Mouse (Mus musculus): ENCODE results near the gene Tapbp.
"Not testable (repeated sequence)": the region's sequence is repeated elsewhere in the genome, so short reads cannot be mapped to it uniquely, and the experiment has no call there.

Gene Tapbp

DNA sequence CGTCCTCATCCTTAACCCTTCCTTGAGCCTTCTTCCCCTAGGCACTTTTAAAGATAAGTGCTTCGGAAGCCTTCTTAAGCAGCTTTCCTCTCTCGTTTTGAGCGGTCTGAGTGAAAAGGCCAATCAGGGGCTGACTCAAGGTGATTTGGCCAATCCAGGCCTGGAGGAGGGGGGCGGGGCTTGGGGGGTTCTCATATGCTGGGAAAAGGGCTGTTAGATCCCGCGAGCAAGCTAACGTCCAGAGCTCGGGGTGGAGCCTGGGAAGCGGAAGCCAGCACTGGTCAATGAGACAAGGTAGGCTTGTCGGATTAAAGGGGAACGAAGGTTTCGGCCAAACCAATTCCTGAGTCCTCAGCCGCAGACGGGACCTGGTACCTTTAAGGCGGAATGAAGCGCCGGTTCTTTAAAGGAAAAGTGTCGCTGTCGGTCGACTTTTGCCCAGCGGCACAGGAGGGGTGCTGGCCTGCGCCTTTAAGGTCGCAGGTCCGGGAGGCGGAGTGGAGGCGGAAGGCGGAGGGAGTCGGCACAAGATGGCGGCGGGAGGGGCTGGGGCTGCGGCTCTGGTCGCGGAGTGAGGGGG, at the start of gene Tapbp, which contains the start of gene Zbtb22:
TSS of gene Tapbp (plus strand) at position 229 of the 580 bp plus-strand sequence.
TSS of gene Zbtb22 (plus strand) at position 234 of the 580 bp plus-strand sequence.
- peak; percentile 100 for DNase-seq (ENCODE audit: low read depth)

DNA sequence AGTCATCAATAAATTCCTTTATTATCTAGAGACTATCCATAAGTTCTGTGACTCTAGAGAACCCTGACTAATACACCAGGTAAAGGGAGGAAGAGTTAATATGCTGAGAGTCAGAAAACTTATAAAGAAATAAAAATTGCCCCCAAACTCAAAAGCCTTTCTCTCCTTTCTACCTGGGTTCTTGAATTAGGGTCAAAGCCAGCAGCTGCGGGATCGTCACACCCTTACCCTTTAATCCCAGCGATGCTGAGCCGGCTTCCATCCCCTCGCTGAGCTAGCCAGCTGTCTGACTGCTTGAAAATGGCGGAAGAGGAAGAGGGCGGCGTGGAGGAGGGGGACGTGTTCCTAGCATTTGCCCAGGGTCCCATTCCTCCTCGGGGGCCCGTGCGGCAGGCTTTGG, 42.2 kb upstream of the Tapbp start, which contains the start of gene Gm7029:
TSS of gene Gm7029 (plus strand) at position 301 of the 400 bp plus-strand sequence.
- DNase-seq (ENCODE audit: low read depth) = not testable (repeated sequence)

DNA sequence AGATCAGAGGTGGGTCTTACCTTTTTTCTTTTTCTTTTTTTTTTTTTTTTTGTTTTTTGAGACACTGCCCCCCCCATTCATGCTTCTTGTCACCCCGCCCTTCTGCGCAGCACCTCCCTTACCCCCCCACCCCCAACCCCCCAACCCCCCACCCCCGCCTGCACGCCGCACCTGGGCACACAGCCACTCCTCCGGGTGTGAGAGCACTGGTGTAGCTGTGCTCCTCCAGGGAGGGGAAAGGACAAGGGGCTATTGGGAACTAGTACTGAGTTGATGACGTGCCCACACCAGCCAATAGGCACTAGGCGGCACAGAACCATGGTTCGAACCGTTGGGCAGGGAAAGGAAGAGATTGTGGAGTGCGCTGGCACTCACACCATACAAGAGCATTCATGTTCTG, 41.3 kb upstream of the Tapbp start:
- no peak for DNase-seq (ENCODE audit: low read depth)

DNA sequence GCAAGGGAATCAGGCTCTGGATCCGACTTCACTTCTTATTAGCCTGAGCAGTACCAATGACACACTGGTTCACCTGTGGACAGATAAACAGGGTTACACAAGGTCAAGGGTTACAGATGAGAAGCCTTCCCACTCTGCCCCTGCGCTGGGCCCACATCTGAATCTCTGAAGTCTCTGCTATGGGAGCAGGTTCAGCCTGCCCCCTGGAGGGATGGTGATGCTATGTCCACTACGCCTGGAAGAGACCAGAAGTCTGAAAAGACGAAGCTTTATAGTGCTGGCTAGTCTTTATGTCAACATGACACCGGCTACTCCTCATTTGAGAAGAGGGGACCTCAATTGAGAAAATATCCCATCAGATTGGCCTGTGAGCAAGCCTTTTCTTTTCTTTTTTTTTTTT, 39.9 kb upstream of the Tapbp start:
- DNase-seq (ENCODE audit: low read depth) = peak; percentile 55

DNA sequence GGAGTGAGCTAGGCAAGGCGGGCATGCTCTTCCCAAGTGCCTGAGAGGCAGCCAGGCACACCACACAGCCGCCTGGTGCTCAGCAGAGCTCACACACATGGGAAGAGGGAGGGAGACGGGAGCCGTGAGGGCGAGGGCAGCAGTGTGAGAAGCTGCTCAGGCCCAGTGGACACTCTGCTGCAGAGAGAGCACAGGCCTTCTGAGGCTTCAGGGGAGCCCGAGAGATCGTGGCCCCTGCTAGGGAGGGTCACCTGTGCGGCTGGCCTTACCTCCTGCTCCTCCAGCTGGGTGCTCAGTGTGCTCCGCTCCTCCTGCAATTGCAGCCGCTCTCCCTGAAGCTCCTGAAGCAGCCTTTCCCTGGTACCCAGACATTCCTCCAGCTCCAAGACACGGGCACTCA, 31.4 kb upstream of the Tapbp start:
- DNase-seq (ENCODE audit: low read depth) = not testable (repeated sequence)

DNA sequence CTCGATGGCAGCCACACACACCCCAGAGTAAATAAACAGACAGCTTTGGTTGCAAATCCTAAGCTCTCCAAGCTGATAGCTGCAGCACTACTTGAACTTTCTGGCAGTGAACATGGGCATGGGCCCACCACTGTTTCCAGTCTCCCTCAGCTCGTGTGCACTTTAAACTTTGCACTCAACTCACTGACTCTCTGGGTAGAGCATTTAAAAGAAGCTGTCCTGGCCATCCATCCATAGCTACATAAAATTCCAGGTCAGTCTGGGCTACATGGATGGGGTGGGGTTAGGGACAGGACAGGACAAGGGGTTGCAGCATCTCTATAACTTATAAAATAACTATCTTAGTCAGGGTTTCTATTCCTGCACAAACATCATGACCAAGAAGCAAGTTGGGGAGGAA, 27.9 kb upstream of the Tapbp start:
- DNase-seq (ENCODE audit: low read depth) = not testable (repeated sequence)

DNA sequence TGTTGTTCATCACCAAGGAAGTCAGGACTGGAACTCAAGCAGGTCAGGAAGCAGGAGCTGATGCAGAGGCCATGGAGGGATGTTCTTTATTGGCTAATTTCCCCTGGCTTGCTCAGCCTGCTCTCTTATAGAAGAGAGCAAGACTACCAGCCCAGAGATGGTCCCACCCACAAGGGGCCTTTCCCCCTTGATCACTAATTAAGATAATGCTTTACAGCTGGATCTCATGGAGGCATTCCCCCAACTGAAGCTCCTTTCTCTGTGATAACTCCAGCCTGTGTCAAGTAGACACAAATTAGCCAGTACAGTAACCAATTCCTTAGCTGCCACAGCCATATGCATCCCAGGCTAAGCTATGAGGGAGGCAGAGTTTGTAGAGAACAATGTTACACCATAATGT, 27.5 kb upstream of the Tapbp start:
- not testable (repeated sequence) for DNase-seq (ENCODE audit: low read depth)

DNA sequence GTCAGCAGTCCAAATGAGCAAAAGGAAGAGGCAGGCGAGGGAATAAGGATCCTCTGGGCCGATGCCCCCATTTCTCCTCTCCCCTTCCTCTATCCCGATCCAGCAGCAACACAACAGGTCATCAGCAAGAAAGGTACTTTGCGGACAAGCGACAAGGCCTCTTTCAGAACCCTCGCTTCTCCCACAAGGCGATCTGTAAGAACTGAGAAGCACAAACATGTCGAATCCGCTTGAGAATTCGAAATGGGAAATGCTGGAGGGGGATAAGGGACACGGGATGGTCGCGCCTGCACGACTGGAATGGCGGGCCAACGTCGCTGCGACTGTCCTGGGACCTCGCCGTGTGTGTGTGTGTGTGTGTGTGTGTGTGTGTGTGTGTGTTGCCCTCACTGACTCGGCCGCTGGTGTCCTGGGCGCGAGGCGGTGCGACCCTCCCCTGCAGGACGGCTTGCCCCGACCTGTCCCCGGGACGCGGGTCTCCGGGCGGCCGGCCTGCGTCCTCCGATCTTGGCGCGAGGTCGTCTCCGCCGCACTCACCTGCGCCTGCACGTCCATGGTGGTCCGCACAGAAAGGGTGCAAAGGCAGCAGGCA, 25.7 kb upstream of the Tapbp start:
- peak; percentile 31 for DNase-seq (ENCODE audit: low read depth)

DNA sequence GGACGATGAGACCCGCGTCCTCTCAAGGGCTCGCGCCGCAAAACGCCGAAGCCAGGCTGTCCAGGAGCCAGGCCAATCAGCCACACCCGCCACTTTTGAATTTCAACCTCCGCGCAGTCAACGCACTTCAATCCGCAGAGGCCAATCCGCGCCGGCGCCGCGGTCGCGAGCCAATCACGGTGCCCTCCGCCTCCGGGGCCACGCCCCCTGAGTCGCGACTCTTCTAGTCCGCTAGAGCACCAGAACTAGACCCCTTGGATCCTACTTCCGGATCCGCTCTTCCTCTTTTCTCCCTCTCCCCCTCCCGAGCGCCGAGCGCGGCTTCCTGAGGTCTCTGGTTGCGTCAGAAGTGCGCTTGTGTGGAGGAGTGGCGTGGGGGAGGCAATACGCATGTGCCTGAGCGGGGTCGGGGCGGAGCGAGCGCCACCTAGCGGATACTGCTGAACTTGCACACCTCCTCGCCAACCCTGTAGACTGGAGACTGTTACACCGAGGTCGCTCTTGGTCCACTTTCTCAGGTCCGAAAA, 25.1 kb upstream of the Tapbp start, which contains the start of gene Kifc1:
TSS of gene Kifc1 (minus strand) at position 129 of the 527 bp plus-strand sequence.
- DNase-seq (ENCODE audit: low read depth) = peak; percentile 100

DNA sequence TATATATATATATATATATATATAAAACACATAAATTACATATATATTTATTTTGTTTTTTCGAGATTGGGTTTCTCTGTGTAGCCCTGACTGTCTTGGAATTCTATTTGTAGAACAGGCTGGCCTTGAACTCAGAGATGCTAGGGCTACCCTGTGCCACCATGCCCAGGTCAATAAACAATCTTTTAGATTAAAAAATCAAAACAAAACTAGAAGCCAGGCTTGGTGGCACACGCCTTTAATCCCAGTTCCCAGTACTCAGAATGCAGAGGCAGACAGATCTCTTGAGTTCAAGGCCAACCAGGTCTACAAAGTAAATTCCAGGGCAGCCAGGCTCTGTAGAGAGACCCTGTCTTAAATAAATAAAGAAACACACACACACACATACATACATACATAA, 24.3 kb upstream of the Tapbp start:
- DNase-seq (ENCODE audit: low read depth) = no peak

DNA sequence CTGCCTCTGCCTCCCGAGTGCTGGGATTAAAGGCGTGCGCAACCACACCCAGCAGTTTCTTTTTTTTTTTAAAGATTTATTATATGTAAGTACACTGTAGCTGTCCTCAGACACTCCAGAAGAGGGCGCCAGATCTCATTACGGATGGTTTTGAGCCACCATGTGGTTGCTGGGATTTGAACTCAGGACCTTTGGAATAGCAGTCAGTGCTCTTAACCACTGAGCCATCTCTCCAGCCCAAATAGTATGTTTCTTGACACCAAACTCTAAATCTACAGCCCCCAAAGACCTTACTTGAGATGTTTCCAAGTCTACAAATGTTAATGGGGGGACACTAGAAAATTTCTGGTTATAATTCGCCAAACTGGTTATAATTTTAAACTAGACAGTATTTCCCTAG, 23.8 kb upstream of the Tapbp start:
- not testable (repeated sequence) for DNase-seq (ENCODE audit: low read depth)

DNA sequence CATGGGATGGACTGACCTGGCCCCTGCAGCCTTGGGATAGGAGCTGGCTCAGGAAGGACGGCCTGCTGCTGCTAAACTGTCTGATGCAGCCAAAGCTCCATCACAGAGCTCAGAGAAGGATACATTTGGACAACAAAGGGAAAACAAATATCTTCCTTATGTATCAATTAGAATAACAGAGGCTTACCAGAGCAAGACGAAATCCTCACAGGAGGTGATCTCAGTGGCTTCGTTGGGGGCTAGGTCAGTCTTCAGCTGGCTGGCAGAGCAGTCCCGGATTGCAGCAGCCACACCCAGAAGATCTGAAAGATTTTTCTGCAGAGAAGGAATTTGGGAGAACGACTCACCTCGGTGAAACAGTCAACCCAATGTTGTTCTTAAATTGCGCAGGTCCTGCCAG, 23.3 kb upstream of the Tapbp start:
- DNase-seq (ENCODE audit: low read depth) = no peak

DNA sequence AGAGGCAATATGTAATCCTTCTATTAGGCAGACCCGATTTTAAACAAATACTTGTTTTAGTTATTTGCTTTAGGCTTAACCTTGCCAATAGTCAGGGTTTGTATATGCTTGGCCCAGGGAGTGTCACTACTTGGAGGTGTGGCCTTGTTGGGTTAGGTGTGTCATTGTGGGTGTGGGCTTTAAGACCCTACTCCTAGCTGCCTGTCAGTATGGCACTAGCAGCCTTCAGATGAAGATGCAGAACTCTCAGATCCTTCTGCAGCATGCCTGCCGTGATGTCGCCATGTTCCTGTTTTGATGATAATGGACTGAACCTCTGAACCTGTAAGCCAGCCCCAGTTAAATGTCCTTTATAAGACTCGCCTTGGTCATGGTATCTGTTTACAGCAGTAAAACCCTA, 22.7 kb upstream of the Tapbp start:
- not testable (repeated sequence) for DNase-seq (ENCODE audit: low read depth)

DNA sequence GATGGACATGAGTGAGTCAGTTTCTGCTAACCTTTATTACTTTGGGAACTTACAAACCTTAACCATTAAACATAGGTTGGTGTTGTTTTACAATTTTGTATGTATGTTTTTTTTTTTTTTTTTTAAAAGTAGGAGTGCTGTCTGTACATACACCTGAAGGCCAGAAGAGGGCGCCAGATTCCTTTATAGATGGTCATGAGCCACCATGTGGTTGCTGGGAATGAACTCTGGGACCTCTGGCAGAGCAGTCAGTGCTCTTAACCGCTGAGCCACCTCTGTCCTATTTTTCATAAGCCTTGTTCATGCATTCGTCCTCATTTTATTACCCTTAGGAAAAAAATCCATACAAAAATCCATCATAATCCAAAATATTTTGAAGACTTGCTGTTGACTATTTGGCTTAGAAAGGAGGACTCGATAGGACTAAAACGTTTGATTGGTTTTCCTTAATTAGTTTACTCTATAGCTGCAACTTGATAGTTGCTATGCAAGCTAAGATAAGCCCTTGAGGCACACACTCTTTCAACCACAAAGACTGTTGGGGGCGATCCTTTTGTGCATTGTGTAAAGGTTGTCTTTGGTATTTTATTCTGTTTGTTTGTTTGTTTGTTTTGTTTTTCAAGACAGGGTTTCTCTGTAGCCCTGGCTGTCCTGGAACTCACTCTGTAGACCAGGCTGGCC, 18.4 kb upstream of the Tapbp start:
- DNase-seq (ENCODE audit: low read depth) = peak; percentile 89

DNA sequence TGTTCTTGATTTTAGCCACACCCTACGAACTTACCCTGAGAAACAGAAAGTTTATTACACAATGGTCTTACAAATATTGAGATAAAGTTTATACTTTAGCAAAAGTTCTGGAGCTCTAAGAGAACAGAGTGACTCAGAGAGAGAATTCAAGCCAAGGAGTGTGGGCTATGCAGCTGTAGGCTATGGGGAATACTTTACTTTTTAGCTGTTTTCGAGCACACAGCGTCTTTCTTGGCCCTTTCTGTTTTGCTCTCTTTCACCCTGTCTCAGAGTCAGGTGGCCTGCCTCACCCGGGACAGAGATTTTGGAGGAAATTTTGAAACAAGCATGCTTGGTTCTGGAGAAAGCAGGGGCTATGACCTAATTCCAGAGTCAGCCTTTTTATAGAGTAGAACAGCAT, 17.5 kb upstream of the Tapbp start:
- DNase-seq (ENCODE audit: low read depth) = not testable (repeated sequence)

DNA sequence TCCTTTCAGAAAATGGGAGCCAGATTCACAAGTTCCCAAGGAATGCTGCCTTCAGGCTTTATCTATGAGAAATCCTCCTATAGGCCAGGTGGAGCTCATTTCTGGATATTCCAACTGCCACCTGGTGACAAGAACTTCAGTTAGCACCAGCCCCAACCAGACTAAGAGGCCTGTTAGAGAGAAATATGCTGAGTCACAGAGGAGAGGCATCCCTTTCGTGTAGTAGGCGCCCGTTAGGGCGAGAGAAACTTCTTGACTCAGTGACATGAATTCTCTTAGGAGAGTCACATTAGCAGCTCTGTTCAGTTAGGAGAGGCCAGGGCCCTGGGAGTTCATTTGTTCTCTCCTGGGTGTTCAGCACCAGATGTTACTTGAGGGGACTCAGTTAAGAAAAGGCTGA, 16.1 kb upstream of the Tapbp start:
- peak; percentile 26 for DNase-seq (ENCODE audit: low read depth)

DNA sequence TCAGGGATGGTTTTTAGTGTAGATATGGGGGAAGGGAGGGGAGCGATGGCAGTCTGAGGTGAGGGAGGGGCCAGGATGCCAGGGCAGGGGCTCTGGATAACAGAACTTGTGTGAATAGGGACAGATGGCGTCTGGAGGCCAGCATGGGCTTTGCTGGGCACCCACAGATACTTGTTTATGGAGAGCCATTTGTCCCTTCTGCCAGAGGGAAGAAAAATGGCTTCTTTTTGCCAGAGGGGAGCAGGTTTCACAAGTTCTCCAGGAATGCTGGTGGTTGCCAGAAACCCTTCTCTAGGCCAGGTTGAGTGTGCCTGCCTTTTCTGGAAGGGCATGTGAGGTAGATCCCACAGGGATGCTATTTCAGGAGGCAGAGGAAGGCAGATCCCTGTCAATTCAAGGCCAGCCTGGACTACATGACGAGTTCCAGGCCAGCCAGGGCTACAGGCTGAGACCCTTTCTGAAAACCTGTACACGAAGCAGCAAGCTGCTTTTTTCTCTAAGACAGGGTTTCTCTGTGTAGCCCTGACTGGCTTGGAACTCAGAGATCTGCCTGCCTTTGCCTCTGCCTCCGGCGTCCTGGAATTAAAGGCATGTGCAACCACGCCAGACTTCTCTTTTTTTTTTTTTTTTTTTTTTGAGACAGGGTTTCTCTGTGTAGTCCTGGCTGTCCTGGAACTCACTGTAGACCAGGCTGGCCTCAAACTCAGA, 15.3 kb upstream of the Tapbp start:
- DNase-seq (ENCODE audit: low read depth) = no peak

DNA sequence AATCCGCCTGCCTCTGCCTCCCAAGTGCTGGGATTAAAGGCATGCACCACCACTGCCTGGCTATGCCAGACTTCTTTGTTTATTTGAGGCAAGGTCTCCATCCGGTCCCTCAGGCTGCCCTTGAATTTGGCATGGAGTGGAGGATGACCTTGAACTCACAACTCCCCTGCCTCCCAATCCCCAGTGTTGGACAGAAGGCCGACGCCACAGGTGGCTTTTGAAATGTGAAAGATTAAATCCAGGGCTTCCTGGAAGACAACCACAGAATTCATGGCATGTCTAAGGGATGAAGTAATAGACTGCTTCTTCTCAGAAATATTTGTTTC, 14.7 kb upstream of the Tapbp start:
- DNase-seq (ENCODE audit: low read depth) = no peak

DNA sequence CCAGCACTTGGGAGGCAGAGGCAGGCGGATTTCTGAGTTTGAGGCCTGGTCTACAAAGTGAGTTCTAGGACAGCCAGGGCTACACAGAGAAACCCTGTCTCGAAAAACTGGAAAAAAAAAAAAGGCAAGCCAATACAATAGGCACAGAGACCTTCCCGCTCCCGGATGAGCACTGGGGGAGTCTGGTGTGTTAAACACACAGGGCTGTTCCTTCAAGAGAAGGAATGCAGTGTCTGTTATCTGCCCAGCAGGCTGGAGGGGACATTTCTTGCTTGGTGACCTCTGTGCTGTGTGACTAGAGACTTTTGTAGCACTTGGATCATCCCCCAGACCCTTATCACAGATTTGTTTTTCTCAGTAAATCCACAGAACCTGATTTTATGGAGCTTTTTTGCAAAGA, 14.0 kb upstream of the Tapbp start:
- DNase-seq (ENCODE audit: low read depth) = no peak

DNA sequence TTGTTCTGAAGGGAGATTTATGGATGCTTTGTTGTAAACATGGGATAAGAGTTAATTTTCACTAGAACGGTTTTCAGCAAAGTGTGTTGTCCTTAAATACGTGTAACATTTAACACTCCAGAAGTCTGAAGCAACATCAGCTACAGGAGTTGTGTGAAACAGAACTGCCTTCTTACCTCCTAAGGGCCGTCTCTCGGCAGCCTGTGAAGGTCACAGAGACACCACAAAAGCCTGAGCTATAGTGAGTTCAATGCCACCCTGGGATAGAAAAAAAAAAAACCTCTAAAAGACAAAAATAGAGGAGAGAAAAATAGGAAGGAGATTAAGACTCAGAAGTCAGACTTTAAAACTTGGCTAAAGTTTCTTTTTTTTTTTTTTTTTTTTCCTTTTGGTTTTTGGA, 13.6 kb upstream of the Tapbp start:
- no peak for DNase-seq (ENCODE audit: low read depth)

DNA sequence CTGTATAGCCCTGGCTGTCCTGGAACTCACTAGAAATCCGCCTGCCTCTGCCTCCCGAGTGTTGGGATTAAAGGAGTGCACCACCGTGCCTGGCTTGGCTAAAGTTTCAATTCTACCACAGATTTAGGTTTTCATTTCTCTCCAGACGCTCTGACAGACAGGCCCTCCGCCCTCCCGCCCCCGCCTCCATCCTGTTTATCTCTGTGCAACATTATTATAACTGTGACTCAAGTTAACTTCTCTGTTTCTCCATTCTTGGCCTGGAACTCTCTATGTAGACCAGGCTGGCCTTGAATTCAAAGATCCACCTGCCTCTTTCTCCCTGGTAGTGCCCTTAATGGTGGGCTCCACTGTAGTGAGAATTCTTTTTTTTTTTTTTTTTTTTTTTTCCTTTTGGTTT, 13.2 kb upstream of the Tapbp start:
- peak; percentile 29 for DNase-seq (ENCODE audit: low read depth)

DNA sequence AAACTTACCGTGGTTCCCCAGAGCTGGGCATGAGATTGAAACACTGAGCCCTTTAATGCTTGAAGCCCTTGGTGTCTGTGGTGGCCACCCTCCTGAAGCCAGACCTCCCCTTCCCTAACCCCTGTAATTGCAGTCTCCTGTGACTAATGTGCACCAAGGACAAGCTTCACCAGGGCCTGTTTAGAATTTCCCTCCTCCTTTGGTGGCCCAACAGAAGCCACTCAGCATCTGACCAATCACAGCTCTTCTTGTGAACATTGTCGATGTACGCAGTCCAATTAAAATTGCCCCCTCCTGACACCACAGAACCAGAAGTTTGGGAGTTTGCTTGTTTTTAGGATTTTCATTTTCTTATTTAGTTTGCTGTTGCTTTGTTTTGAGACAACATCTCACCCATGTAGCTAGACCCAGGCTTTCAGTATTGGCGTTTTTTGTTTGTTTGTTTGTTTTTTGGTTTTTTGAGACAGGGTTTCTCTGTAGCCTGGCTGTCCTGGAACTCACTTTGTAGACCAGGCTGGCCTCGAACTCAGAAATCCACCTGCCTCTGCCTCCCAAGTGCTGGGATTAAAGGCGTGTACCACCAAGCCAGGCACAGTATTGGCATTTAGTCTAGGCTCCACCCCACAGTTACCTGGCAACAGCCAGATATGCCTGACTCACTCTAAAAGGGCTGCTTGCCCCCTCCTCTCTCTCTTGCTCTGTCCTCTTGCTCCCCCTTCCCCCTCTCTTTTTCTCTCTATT, 11.6 kb upstream of the Tapbp start:
- DNase-seq (ENCODE audit: low read depth) = peak; percentile 71

All from 416B (cell line).